Mouse (Mus musculus): ENCODE data around the gene Chst12. TPM values are rescaled to one million over a fixed set of nuclear protein-coding genes. Genes with fewer than 3 reads are reported as not detected.

Gene Chst12
- polyA plus RNA-seq, 1 experiment from 2014 or later = 10.8 TPM

DNA sequence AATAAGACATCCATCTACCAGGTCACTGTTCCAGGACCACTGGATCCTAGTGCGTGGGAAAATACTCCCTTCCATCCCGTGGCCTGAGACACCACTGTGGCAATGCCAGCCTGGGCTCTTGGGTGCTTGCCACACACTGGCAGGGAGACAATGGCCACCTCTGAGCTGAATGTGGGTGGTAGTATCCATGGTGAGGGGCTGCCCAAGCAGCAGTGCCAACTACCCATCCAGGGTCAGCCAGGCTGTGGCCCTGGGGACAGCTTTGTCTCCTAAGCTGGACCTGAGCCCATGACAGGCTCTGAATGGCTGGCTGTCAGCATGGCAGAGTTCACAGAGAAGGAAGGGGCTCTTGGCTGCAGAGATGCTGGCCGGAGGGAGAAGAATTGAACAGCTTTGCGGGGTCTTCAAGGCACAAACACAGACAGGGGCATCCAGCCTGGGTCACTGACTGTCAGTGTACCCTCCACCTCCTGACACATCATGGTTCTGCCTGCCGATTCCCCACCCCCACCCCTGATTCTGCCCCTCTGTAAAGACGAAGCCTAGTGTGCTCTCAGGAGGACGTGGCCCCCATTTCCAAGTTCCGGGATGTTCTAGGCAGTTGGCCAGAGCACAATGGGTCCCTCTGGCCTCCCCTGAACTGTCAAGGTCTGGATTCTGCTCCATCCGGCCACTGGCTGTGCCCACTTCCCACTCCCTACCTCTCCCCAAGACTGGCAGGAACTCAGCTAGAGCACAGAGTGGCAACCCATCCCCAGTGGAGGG, 37.6 kb downstream of the Chst12 start:
- DNase-seq (ENCODE audit: low spot score) = no peak
- H3K9me3 ChIP-seq (ENCODE audit: control insufficient read depth, low read length) = no peaks in the 10 kb centered on the region
- H3K27ac ChIP-seq (ENCODE audit: low read depth, low read length) = no peak overlapping the region

DNA sequence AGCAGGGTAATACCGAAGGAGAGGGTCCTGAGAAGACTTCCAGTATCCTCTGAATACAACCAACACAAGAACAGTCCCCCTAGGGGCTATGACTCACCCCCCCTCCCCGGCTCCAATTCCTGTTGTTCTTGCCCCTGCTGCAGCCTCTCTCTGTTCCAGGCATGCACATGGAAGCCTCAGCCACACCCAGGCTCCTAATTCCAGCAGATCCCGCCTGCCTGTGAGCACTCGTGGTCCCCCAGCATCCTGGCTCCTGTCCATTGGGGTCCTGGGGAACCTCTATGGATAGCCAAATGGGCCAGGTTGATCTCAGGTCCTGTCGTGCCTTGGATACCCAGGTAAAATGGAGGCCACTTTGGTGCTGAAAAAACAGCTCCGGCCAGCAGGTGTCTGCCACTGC, 40.3 kb downstream of the Chst12 start:
- no peaks in the 10 kb centered on the region for H3K9me3 ChIP-seq (ENCODE audit: control insufficient read depth, low read length)
- ATAC-seq (ENCODE audit: low FRiP score) (no peak), DNase-seq (ENCODE audit: low spot score) (no peak)
- H3K27ac ChIP-seq (ENCODE audit: low read depth, low read length) = no peak overlapping the region
- no peaks in the 10 kb centered on the region for H3K27me3 ChIP-seq (ENCODE audit: control insufficient read depth, insufficient read depth, low read length)
- no peaks in the 10 kb centered on the region for H3K36me3 ChIP-seq (ENCODE audit: control insufficient read depth, insufficient read depth, low read length)
- no peak overlapping the region for H3K4me2 ChIP-seq (replicated peaks; ENCODE audit: low read depth, low read length)
- H3K4me1 ChIP-seq (replicated peaks; ENCODE audit: control insufficient read depth, insufficient read depth, low read length) = no peaks in the 10 kb centered on the region; the same call in 1 of the 2 replicates
- no peak overlapping the region for H3K9ac ChIP-seq (ENCODE audit: low read depth, low read length)
- H3K4me3 ChIP-seq (ENCODE audit: low read depth, low read length) = no peak overlapping the region
- 65% methylated on average over 6 of the region's 6 CpGs for WGBS

More for the DNA sequence above, 37.6 kb downstream of the Chst12 start:
- no peaks in the 10 kb centered on the region for H3K4me1 ChIP-seq (replicated peaks; ENCODE audit: control insufficient read depth, insufficient read depth, low read length)
- H3K4me2 ChIP-seq (replicated peaks; ENCODE audit: low read depth, low read length) = no peak overlapping the region
- no peak overlapping the region for H3K9ac ChIP-seq (ENCODE audit: low read depth, low read length)
- no peak for ATAC-seq (ENCODE audit: low FRiP score)
- H3K27me3 ChIP-seq (ENCODE audit: control insufficient read depth, insufficient read depth, low read length) = no peaks in the 10 kb centered on the region
- no peak overlapping the region for H3K4me3 ChIP-seq (ENCODE audit: low read depth, low read length)
- 67% methylated on average over 9 of the region's 9 CpGs for WGBS
- no peaks in the 10 kb centered on the region for H3K36me3 ChIP-seq (ENCODE audit: control insufficient read depth, insufficient read depth, low read length)

DNA sequence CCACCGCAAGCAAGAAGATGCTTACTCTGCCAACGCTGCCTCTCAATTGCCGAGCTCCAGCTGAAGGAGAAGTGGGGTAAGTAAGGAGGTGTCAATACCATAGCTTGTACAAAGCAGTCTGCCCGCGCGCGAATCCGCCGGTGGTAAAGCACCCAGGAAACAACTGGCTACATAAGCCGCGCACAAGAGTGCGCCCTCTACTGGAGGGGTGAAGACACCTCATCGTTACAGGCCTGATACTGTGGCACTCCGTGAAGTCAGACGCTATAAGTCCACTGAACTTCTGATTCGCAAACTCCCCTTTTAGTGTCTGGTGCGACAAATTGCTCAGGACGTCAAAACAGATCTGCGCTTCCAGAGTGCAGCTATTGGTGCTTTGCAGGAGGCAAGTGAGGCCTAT, 41.0 kb downstream of the Chst12 start:
- Histone ChIP-seq H3K9me3 (ENCODE audit: control insufficient read depth, low read length) (no peaks in the 10 kb centered on the region), H3K4me1 (replicated peaks; ENCODE audit: control insufficient read depth, insufficient read depth, low read length) (no peaks in the 10 kb centered on the region; the same call in 1 of the 2 replicates), H3K36me3 (ENCODE audit: control insufficient read depth, insufficient read depth, low read length) (no peaks in the 10 kb centered on the region), H3K27ac (ENCODE audit: low read depth, low read length) (no peak overlapping the region), H3K4me3 (ENCODE audit: low read depth, low read length) (no peak overlapping the region), H3K9ac (ENCODE audit: low read depth, low read length) (no peak overlapping the region), H3K27me3 (ENCODE audit: control insufficient read depth, insufficient read depth, low read length) (no peaks in the 10 kb centered on the region), H3K4me2 (replicated peaks; ENCODE audit: low read depth, low read length) (no peak overlapping the region)
- no peak for ATAC-seq (ENCODE audit: low FRiP score)
- DNase-seq (ENCODE audit: low spot score) = no peak
- WGBS = 87% methylated on average over 19 of the region's 19 CpGs

DNA sequence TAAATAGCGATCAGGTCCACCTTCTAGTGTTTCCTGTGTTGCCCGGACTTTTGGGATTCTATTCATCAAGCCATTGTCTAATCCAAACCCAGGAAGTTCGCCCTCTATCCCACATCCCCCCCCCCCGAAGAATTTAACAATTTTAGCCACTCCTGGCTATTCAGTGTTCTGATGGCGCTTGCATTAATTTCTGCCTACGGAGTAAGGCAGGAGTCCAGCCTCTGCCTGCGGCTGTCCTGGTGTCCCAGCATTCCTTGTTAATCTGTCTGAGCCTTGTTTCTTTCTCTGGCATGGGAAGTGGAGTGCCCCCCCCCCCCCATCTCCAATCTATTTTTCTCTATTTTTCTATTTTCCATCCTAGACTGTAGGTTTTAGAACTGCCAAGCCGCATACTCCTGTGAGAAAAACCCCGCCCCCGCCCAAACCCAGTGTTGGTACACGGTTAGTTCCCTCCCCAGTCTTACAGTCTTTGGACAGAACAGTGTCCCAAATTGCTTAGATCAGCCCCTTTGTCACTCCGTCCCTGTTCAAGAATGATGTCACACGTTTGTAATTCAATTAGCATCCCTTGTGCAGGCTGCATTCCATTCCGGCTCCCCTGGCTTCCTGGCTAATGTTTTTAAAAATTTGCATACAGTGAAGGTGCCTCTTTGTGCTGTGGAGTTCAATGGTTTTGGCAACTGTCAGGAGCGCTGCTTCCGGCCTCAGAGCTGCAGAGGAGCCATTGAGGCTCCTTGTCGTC, 44.1 kb downstream of the Chst12 start:
- peak; percentile 75 for DNase-seq (ENCODE audit: low spot score)
- peak overlapping the region; percentile 81 for H3K27ac ChIP-seq (ENCODE audit: low read depth, low read length)
- H3K9me3 ChIP-seq (ENCODE audit: control insufficient read depth, low read length) = no peaks in the 10 kb centered on the region
- no peaks in the 10 kb centered on the region for H3K27me3 ChIP-seq (ENCODE audit: control insufficient read depth, insufficient read depth, low read length)
- no peaks in the 10 kb centered on the region for H3K36me3 ChIP-seq (ENCODE audit: control insufficient read depth, insufficient read depth, low read length)
- H3K4me2 ChIP-seq (replicated peaks; ENCODE audit: low read depth, low read length) = peak overlapping the region; percentile 15
- H3K9ac ChIP-seq (ENCODE audit: low read depth, low read length) = 0 out of 2 replicates have a peak overlapping the region, but pooled peaks have one; percentile 19
- peak; percentile 91 for ATAC-seq (ENCODE audit: low FRiP score)
- H3K4me3 ChIP-seq (ENCODE audit: low read depth, low read length) = no peak overlapping the region
- no peaks in the 10 kb centered on the region; the same call in 1 of the 2 replicates for H3K4me1 ChIP-seq (replicated peaks; ENCODE audit: control insufficient read depth, insufficient read depth, low read length)
- WGBS = 25% methylated on average over 17 of the region's 17 CpGs

DNA sequence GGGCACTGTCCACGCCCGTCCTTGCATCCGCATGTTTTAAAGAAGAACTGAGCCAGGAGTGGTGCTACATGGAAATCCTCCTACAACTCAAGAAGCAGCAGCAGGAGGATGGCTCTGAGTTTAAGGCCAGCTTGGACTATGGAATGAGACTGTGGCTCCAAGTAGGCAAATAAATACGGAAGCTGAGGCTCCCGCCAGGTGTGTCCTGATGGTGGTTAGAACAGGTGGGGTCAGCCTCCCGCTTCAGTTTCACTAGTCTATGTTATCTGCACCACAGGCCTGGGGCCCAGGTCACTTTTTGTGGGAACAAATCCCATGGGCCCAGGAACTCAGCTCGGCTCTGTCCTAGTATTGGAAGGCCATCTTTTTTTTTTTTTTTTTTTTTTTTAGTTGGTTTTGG, 48.4 kb downstream of the Chst12 start:
- no peak overlapping the region for H3K9ac ChIP-seq (ENCODE audit: low read depth, low read length)
- no peak overlapping the region for H3K27ac ChIP-seq (ENCODE audit: low read depth, low read length)
- H3K36me3 ChIP-seq (ENCODE audit: control insufficient read depth, insufficient read depth, low read length) = no peaks in the 10 kb centered on the region
- no peaks in the 10 kb centered on the region for H3K27me3 ChIP-seq (ENCODE audit: control insufficient read depth, insufficient read depth, low read length)
- H3K9me3 ChIP-seq (ENCODE audit: control insufficient read depth, low read length) = no peaks in the 10 kb centered on the region
- DNase-seq (ENCODE audit: low spot score) = no peak
- WGBS = 93% methylated on average over 7 of the region's 7 CpGs
- H3K4me2 ChIP-seq (replicated peaks; ENCODE audit: low read depth, low read length) = no peak overlapping the region
- H3K4me1 ChIP-seq (replicated peaks; ENCODE audit: control insufficient read depth, insufficient read depth, low read length) = no peaks in the 10 kb centered on the region; the same call in 1 of the 2 replicates
- no peak for ATAC-seq (ENCODE audit: low FRiP score)
- H3K4me3 ChIP-seq (ENCODE audit: low read depth, low read length) = no peak overlapping the region

DNA sequence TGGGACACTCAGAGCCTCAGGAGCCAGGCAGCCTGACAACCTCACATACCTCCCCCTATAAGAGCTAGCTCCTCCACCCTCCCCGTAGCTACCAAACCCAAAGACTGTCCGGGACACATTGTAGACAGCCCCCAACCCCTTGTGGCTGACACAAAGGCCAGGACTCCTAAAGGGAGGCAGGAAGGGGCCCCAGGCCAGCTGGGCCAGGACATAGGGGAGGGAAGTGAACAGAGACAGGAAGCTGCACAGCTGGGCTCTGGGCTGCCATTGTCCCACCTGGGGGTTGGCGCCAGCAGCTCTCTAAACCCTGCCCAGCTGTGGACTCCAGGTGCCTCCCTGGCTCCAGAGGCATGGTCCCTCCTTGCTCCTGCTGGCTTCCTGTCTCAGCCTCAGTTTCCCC, 51.5 kb downstream of the Chst12 start:
- WGBS = 52% methylated on average over 3 of the region's 3 CpGs
- no peaks in the 10 kb centered on the region for H3K9me3 ChIP-seq (ENCODE audit: control insufficient read depth, low read length)
- no peak overlapping the region for H3K27ac ChIP-seq (ENCODE audit: low read depth, low read length)
- no peak overlapping the region for H3K4me3 ChIP-seq (ENCODE audit: low read depth, low read length)
- no peaks in the 10 kb centered on the region for H3K4me1 ChIP-seq (replicated peaks; ENCODE audit: control insufficient read depth, insufficient read depth, low read length)
- H3K9ac ChIP-seq (ENCODE audit: low read depth, low read length) = no peak overlapping the region
- no peaks in the 10 kb centered on the region for H3K36me3 ChIP-seq (ENCODE audit: control insufficient read depth, insufficient read depth, low read length)
- H3K4me2 ChIP-seq (replicated peaks; ENCODE audit: low read depth, low read length) = no peak overlapping the region
- ATAC-seq (ENCODE audit: low FRiP score) (no peak), DNase-seq (ENCODE audit: low spot score) (no peak)
- H3K27me3 ChIP-seq (ENCODE audit: control insufficient read depth, insufficient read depth, low read length) = no peaks in the 10 kb centered on the region

DNA sequence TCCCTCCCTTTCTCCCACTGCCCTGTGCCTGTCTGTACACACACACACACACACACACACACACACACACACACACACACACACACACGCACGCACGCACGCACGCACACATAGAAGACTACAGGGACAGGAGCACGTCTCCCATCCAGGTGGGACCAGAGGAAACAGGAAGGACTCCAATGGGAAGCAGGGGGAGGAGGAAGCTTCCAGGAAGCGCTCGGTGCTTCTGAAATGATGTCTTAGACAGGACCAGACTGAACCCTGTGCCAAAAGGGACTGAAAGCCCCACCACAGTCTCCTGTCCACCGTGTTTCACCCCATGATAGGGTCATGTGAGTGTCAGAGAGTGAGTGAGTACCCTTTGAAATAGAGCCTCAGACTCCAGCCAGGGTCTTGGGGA, 57.3 kb downstream of the Chst12 start:
- 81% methylated on average over 9 of the region's 9 CpGs for WGBS
- no peak overlapping the region for H3K4me3 ChIP-seq (ENCODE audit: low read depth, low read length)
- DNase-seq (ENCODE audit: low spot score) = no peak
- ATAC-seq (ENCODE audit: low FRiP score) = no peak
- H3K36me3 ChIP-seq (ENCODE audit: control insufficient read depth, insufficient read depth, low read length) = no peaks in the 10 kb centered on the region
- H3K4me2 ChIP-seq (replicated peaks; ENCODE audit: low read depth, low read length) = no peak overlapping the region
- H3K27me3 ChIP-seq (ENCODE audit: control insufficient read depth, insufficient read depth, low read length) = no peaks in the 10 kb centered on the region
- H3K27ac ChIP-seq (ENCODE audit: low read depth, low read length) = no peak overlapping the region
- no peak overlapping the region for H3K9ac ChIP-seq (ENCODE audit: low read depth, low read length)
- peaks cover 6% of the 10 kb centered on the region; the same call in 1 of the 2 replicates for H3K4me1 ChIP-seq (replicated peaks; ENCODE audit: control insufficient read depth, insufficient read depth, low read length)
- H3K9me3 ChIP-seq (ENCODE audit: control insufficient read depth, low read length) = no peaks in the 10 kb centered on the region

DNA sequence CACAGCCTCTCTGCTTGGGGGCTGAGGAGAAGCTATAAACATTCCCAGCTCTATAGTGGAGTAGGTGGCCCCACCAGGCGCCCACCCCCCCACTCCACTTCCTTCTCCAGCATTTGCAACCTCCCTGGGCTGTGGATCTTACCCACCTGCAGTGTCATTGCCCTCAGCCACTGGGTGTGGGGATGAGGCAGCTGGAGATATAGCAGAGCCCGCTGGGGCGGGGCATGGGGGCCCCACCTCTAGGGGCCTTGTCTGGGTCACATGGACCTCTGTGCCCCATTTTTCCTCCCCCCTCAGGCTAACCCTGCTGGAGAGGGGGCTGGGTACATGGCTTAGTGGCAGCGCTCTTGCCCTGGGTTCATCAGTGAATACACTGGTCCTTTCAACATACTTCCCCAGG, 59.5 kb downstream of the Chst12 start, which contains the start of gene Grifin:
Gene Grifin (minus strand): TSS at position 176 of the 400 bp plus-strand sequence.
- Histone ChIP-seq H3K36me3 (ENCODE audit: control insufficient read depth, insufficient read depth, low read length) (no peaks in the 10 kb centered on the region), H3K4me2 (replicated peaks; ENCODE audit: low read depth, low read length) (no peak within 1 kb of the TSS), H3K9ac (ENCODE audit: low read depth, low read length) (no peak within 1 kb of the TSS), H3K4me1 (replicated peaks; ENCODE audit: control insufficient read depth, insufficient read depth, low read length) (peaks cover 6% of the 10 kb centered on the region), H3K27me3 (ENCODE audit: control insufficient read depth, insufficient read depth, low read length) (no peaks in the 10 kb centered on the region), H3K9me3 (ENCODE audit: control insufficient read depth, low read length) (no peaks in the 10 kb centered on the region), H3K27ac (ENCODE audit: low read depth, low read length) (no peak within 1 kb of the TSS), H3K4me3 (ENCODE audit: low read depth, low read length) (no peak within 1 kb of the TSS)
- 0 out of 2 replicates have a peak, but pooled peaks have one; percentile 8 for ATAC-seq (ENCODE audit: low FRiP score)
- DNase-seq (ENCODE audit: low spot score) = no peak
- 78% methylated on average over 4 of the region's 4 CpGs for WGBS
